Mouse (Mus musculus): ENCODE results near the gene Tarbp2.

Gene Tarbp2

GRCm38 (mm10) chr15:102505073-102505769, 12.8 kb upstream of the Tarbp2 start:
- DNase-seq (ENCODE audit: low read depth, low spot score) = no peak

- DNase-seq (ENCODE audit: low read depth, low spot score) = no peak
Measured at GRCm38 (mm10) chr15:102505770-102506463, 12.1 kb upstream of the Tarbp2 start.

GRCm38 (mm10) chr15:102506464-102506830, 11.5 kb upstream of the Tarbp2 start:
- no peak for DNase-seq (ENCODE audit: low read depth, low spot score)

- no peak for DNase-seq (ENCODE audit: low read depth, low spot score)
Measured at GRCm38 (mm10) chr15:102506864-102507263, 11.1 kb upstream of the Tarbp2 start.

- no peak for DNase-seq (ENCODE audit: low read depth, low spot score)
Measured at GRCm38 (mm10) chr15:102507561-102507960, 10.4 kb upstream of the Tarbp2 start.

- DNase-seq (ENCODE audit: low read depth, low spot score) = no peak
Measured at GRCm38 (mm10) chr15:102508336-102508735, 9.7 kb upstream of the Tarbp2 start.

GRCm38 (mm10) chr15:102510110-102510509, 7.9 kb upstream of the Tarbp2 start:
- no peak for DNase-seq (ENCODE audit: low read depth, low spot score)

- DNase-seq (ENCODE audit: low read depth, low spot score) = peak; percentile 84
Measured at GRCm38 (mm10) chr15:102510590-102511284, 7.3 kb upstream of the Tarbp2 start.

GRCm38 (mm10) chr15:102511285-102511833, 6.6 kb upstream of the Tarbp2 start:
- no peak for DNase-seq (ENCODE audit: low read depth, low spot score)

- DNase-seq (ENCODE audit: low read depth, low spot score) = no peak
Measured at GRCm38 (mm10) chr15:102512010-102512409, 6.0 kb upstream of the Tarbp2 start.

- no peak for DNase-seq (ENCODE audit: low read depth, low spot score)
Measured at GRCm38 (mm10) chr15:102512471-102512870, 5.5 kb upstream of the Tarbp2 start.

- peak; percentile 41 for DNase-seq (ENCODE audit: low read depth, low spot score)
Measured at GRCm38 (mm10) chr15:102513004-102513403, 5.0 kb upstream of the Tarbp2 start.

GRCm38 (mm10) chr15:102515261-102515660, 2.7 kb upstream of the Tarbp2 start:
- no peak for DNase-seq (ENCODE audit: low read depth, low spot score)

- no peak for DNase-seq (ENCODE audit: low read depth, low spot score)
Measured at GRCm38 (mm10) chr15:102515791-102516190, 2.2 kb upstream of the Tarbp2 start.

GRCm38 (mm10) chr15:102516293-102516692, 1.7 kb upstream of the Tarbp2 start:
- peak; percentile 35 for DNase-seq (ENCODE audit: low read depth, low spot score)

GRCm38 (mm10) chr15:102516728-102517404, 1.1 kb upstream of the Tarbp2 start, which contains the start of gene Map3k12:
Gene Map3k12 (minus strand): TSS chr15:102517064.
- peak; percentile 75 for DNase-seq (ENCODE audit: low read depth, low spot score)

GRCm38 (mm10) chr15:102517631-102517975, 389 bp upstream of the Tarbp2 start:
- no peak for DNase-seq (ENCODE audit: low read depth, low spot score)

GRCm38 (mm10) chr15:102518859-102519201, 838 bp downstream of the Tarbp2 start:
- DNase-seq (ENCODE audit: low read depth, low spot score) = no peak

- DNase-seq (ENCODE audit: low read depth, low spot score) = peak; percentile 57
Measured at GRCm38 (mm10) chr15:102519211-102520141, 1.5 kb downstream of the Tarbp2 start.

- no peak for DNase-seq (ENCODE audit: low read depth, low spot score)
Measured at GRCm38 (mm10) chr15:102520416-102520815, 2.4 kb downstream of the Tarbp2 start.

GRCm38 (mm10) chr15:102521480-102521879, 3.5 kb downstream of the Tarbp2 start:
- DNase-seq (ENCODE audit: low read depth, low spot score) = no peak
